Mouse (Mus musculus): ENCODE measurements around the gene Adgre5.

Gene Adgre5

GRCm38 (mm10) chr8:83749265-83749664, 8.1 kb upstream of the Adgre5 start:
- peak in 1 of 2 experiments; percentile 59 for DNase-seq

- DNase-seq: peak; percentile 93 to 96
These were observed 7.6 kb upstream of the Adgre5 start for GRCm38 (mm10) chr8:83748708-83749107.

- DNase-seq: peak; percentile 89
These were observed 6.7 kb upstream of the Adgre5 start for GRCm38 (mm10) chr8:83747661-83748346.

- peak in 1 of 2 experiments; percentile 11 for DNase-seq
These were observed 2.9 kb upstream of the Adgre5 start for GRCm38 (mm10) chr8:83744070-83744469.

- DNase-seq: no peak
These were observed 1.8 kb upstream of the Adgre5 start for GRCm38 (mm10) chr8:83742968-83743367.

DNA sequence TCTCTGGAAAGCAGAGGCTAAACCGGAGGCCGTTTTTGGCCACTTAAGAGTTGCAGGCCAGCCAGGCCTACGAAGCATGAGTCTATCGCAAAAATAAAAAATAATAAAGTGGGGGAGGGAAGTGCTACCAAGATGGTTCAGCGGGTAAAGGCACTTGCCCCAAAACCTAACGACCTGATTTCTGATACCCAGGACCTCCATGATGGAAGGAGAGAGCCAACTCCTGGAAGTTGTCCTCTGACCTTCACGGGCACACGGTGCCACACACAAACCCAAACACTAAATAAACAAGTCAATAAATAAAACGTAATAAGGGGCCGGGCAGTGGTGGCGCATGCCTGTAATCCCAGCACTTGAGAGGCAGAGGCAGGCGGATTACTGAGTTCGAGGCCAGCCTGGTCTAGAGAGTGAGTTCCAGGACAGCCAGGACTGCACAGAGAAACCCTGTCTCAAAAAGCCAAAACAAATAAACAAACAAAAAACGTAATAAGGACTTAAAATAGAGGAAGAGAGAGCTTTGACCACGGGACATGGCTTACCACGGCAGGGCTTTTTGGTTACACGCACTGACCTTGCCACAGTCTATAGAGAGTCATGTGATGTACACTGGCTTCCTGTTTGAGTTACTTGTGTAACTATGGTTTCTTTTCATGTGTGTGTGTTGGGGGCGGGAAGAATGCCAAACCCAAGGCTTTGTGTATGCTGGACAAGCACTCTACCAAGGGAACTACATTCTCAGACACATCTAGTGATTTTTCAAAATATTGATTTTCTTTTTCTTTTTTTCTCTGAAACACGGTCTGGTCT, 926 bp upstream of the Adgre5 start:
- peak; percentile 80 to 88 for DNase-seq

DNA sequence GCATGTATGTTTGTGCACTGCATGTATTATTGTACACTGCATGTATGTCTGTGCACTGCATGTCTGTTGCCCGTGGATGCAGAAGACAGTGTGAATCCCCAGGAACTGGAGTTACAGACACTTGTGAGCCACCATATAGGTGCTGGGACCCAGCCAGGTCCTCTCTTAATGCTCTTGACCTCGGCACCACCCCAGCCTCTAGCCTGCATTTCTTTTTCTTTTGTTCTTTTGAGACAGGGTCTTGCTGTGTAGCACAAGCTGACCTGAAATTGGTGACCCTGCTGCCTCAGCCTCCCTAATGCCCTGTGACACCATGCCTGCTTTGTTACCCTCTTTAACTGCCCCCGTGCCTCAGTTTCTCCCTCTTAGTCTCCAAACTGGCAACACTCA, 545 bp downstream of the Adgre5 start:
- no peak for DNase-seq

GRCm38 (mm10) chr8:83739711-83740468, 1.2 kb downstream of the Adgre5 start:
- DNase-seq: peak; percentile 83

DNA sequence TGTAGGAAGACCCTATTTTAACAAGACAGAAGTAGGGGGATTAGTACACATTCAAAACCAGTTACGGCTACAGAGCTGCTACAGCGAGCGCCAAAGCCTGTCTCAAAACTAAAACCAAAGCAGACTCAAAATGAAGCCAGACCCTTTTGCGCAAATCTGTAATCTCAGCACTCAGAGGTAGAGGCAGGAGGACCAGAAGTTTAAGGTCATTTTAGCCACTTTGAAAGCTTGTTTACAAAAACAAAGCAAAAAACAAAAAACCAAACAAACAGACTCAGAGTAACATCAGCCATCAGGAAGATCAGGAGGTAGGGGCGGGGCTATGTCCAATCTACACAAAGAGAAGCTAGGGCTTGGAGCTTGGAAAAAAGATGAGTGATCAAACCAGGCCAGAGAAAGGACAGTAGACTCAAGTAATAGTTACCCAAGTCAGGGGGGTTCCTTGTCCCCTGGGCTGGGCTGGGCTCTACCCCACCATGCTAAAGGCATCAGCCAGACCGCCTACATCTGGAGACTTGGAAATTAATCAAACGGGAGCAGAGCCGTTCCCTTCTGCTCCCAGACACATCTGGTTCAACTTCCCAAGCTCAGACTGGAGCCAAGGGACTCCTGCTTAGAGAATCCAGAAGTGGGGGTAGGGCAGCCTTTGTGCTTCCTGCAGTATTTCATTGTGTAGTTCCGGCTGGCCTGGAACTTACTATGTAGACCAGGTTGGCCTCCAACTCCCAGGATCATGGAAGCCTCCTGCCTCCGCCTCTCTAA, 2.0 kb downstream of the Adgre5 start:
- DNase-seq: peak; percentile 25 to 48

GRCm38 (mm10) chr8:83737852-83738562, 3.1 kb downstream of the Adgre5 start:
- DNase-seq: peak; percentile 77 to 80

- peak; percentile 67 to 68 for DNase-seq
These were observed 3.8 kb downstream of the Adgre5 start for GRCm38 (mm10) chr8:83737346-83737745.

GRCm38 (mm10) chr8:83736681-83737080, 4.4 kb downstream of the Adgre5 start:
- DNase-seq: peak; percentile 78 to 83

- peak in 1 of 2 experiments; percentile 4 for DNase-seq
These were observed 8.2 kb downstream of the Adgre5 start for GRCm38 (mm10) chr8:83732919-83733318.

GRCm38 (mm10) chr8:83731906-83732305, 9.2 kb downstream of the Adgre5 start:
- DNase-seq: peak; percentile 63 to 68

DNA sequence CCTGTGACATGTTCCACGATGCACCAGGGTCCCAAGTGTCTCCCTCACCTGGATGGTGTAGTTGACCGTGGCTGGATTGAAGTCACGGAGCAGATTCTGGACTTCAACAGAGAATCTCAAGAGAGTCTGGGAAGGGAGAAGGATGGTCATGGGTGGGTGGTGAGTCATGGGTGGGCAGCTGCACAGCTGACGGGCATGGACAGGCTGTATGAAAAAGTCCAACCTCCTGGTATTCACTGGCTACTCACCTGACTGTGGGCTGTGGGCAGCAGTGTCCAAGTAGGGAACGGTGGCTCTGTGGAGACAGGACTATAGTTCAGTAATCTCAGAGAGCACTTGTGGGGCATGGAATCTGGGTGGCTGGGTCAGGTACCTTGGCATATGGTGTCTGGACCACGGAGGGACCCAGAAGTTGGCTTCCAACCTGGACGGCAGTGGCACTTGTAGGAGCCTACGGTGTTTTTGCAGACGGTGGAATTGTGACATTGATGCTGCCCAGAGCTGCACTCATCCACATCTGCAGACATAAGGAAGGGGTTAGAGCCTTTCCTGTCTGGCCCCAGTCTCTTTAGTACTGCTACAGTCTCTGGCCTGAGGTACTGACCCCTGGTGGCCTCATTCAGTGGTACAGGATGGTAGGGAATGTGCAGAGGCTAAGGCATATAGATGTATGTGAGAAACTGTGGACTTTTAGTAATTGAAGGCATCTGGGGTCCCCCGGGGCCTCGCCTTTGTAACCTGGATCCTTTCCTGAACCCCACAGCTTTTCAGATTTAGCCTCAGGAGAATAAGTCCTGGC, 11.9 kb downstream of the Adgre5 start:
- peak; percentile 77 to 80 for DNase-seq

GRCm38 (mm10) chr8:83725521-83726102, 15.5 kb downstream of the Adgre5 start:
- peak; percentile 40 to 41 for DNase-seq

DNA sequence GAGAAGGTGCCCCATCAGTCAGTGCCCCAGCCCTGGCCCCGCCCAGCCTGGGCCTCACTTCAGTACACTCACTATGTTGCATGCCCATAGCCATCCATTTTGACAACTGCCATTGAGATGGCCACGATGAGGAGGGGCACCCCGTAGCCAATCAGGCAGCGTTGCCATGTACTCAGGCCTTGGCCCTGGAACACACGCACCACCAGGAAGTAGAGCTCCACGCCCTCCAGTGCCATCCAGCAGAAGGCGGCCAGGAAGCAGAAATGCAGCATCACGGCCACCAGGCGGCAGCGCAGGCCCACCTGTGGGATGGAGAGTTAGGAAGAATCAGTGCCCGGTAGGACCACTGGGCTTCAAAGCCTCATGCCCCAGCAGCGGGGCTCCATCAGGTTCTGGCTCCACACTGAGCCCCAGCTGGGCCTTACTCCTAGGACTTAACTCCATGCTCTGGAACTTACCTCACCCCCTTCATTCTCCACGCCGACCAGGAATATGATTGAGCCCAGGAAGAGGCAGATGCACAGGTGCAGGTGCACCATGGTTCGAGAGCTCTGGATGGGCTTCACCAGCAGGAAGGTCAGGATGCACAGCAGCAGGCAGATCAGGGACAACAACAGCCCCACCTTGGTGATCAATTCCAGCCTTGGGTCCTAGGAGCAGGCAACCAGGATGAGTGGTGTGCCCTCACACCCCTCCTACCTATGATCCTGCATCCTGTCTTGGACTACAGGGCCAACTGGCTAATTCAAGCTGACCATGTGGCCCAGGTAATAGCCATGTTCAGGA, 16.2 kb downstream of the Adgre5 start:
- peak; percentile 89 to 90 for DNase-seq

DNA sequence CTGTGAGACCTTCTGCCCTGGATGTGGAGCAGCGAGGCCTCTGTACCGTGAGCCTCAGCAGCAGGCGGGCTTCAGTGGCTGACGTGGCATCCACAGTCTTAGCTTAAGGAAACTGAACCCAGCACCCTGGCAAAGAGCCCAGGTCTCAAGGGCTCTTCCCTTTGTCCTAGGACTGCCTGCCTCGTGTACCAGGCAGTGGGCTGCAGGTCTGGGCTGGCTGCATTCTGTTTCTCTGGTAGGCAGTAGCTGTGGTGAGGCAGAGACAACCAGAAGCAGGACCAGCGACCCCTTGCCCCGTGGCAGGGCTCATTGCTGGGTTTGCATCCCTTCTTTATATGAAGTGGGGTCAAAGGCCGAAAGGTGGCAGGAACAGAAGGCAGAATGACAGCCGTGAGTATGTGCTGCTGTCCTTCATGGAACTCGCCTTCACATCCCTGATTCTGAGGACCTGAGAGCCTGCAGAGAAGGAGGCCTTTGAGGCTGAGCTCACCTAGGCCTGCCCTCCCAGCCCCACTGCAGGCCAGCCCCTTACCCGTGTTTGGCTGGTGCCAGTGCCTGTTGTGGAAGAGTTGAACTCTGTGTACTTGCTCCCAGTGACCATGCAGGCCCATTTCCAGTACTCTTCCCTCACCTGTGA, 17.6 kb downstream of the Adgre5 start:
- DNase-seq: peak; percentile 25 to 30

DNA sequence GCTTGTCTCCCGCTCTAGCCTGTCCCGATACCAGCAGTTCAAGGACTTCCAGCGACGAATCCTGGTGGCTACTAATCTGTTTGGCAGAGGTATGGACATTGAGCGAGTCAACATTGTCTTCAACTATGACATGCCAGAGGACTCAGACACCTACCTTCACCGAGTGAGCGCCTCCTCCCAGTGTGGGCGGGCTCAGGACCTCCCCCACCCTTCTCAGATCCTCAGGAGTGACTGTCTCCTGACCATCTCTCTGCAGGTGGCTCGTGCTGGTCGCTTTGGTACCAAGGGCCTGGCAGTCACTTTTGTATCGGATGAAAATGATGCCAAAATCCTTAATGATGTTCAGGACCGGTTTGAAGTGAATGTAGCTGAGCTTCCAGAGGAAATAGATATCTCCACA, 18.5 kb downstream of the Adgre5 start:
- DNase-seq: peak; percentile 36 to 42
